Mouse (Mus musculus) neural tube, embryonic 15.5 days (tissue): ENCODE data around the gene Olfr90. TPM values are rescaled to one million over a fixed set of nuclear protein-coding genes. Genes with fewer than 3 reads are reported as not detected.

Experiments used
- ATAC-seq: fragments of 200-750 bp; cut with Nextera tagmentation; 2 replicates; pipeline ENCODE4 v1.8.0; 2017; ENCODE audit warnings: mild to moderate bottlenecking, moderate TSS enrichment, moderate library complexity; ENCODE audit not compliant: low FRiP score
- H3K27ac ChIP-seq: fragments of 300-500 bp; sonication (generic); replicated peaks from 2 replicates; pipeline ENCODE4 v1.5.1; 2015; ENCODE audit warnings: mild to moderate bottlenecking, inconsistent platforms
- H3K27me3 ChIP-seq: fragments of 300-500 bp; sonication (generic); replicated peaks from 2 replicates; pipeline ENCODE4 v1.6.1; 2015; ENCODE audit warnings: inconsistent platforms
- H3K36me3 ChIP-seq: fragments of 300-500 bp; sonication (generic); 2 replicates; pipeline ENCODE4 v1.6.1; 2015; ENCODE audit warnings: inconsistent platforms
- H3K4me1 ChIP-seq: fragments of 300-500 bp; sonication (generic); 2 replicates; pipeline ENCODE4 v1.6.1; 2015; ENCODE audit warnings: inconsistent platforms
- H3K4me2 ChIP-seq: fragments of 300-500 bp; sonication (generic); 2 replicates; pipeline ENCODE4 v1.6.1; 2015; ENCODE audit warnings: inconsistent platforms, mild to moderate bottlenecking, moderate library complexity
- H3K4me3 ChIP-seq: fragments of 300-500 bp; sonication (generic); replicated peaks from 2 replicates; pipeline ENCODE4 v1.5.1; 2015; ENCODE audit warnings: mild to moderate bottlenecking, inconsistent platforms
- H3K9ac ChIP-seq: fragments of 300-500 bp; sonication (generic); replicated peaks from 2 replicates; pipeline ENCODE4 v1.6.1; 2015; ENCODE audit warnings: mild to moderate bottlenecking, inconsistent platforms
- H3K9me3 ChIP-seq: fragments of 300-500 bp; sonication (generic); replicated peaks from 2 replicates; pipeline ENCODE4 v1.6.1; 2016; ENCODE audit warnings: inconsistent platforms
- WGBS: fragments of 180-500 bp; shearing (Covaris S2); methylation state at CpG from one replicate; pipeline ENCODE4 v1.1.7; 2015; ENCODE audit warnings: mixed read lengths; 5-methylcytosine and 5-hydroxymethylcytosine counted together
- polyA plus RNA-seq: library from polyadenylated mRNA; unstranded; fragments of >200 nt; fragmentation: Nextera tagmentation; extraction: Ambion mirVana; gene quantifications from 2 replicates; pipeline ENCODE4 v1.2.1, GENCODE M21; 2015

Olfr90 gene
- polyA plus RNA-seq, 1 experiment from 2014 or later: not detected

GRCm38 (mm10) chr17:37056957-37057356, 31.3 kb downstream of the Olfr90 start:
- Histone ChIP-seq H3K4me1 (peaks cover 17% of the 10 kb centered on the region), H3K27me3 (no peaks in the 10 kb centered on the region), H3K4me2 (no peak overlapping the region), H3K4me3 (no peak overlapping the region), H3K9me3 (no peaks in the 10 kb centered on the region), H3K27ac (no peak overlapping the region), H3K9ac (no peak overlapping the region), H3K36me3 (peaks cover 69% of the 10 kb centered on the region)
- no peak for ATAC-seq
- WGBS: 68% methylated on average over 6 of the region's 6 CpGs

GRCm38 (mm10) chr17:37051745-37052144, 36.6 kb downstream of the Olfr90 start:
- Histone ChIP-seq H3K9me3 (no peaks in the 10 kb centered on the region), H3K9ac (peak overlapping the region; percentile 95; the same call in 1 of the 2 replicates), H3K27ac (no peak overlapping the region), H3K36me3 (peaks cover 31% of the 10 kb centered on the region), H3K27me3 (no peaks in the 10 kb centered on the region), H3K4me1 (peaks cover 61% of the 10 kb centered on the region), H3K4me2 (peak overlapping the region; percentile 84), H3K4me3 (peak overlapping the region; percentile 75)
- no peak for ATAC-seq
- 51% methylated on average over 4 of the region's 4 CpGs for WGBS

GRCm38 (mm10) chr17:37050876-37051275, 37.4 kb downstream of the Olfr90 start:
- Histone ChIP-seq H3K27me3 (no peaks in the 10 kb centered on the region), H3K4me3 (peak overlapping the region; percentile 75), H3K9ac (peak overlapping the region; percentile 95), H3K27ac (peak overlapping the region; percentile 86), H3K9me3 (no peaks in the 10 kb centered on the region), H3K4me2 (peak overlapping the region; percentile 84), H3K4me1 (peaks cover 61% of the 10 kb centered on the region), H3K36me3 (peaks cover 22% of the 10 kb centered on the region)
- WGBS: 2% methylated on average over 27 of the region's 27 CpGs
- peak; percentile 25 for ATAC-seq

GRCm38 (mm10) chr17:37050399-37050798, 37.9 kb downstream of the Olfr90 start:
- Histone ChIP-seq H3K9me3 (no peaks in the 10 kb centered on the region), H3K36me3 (peaks cover 17% of the 10 kb centered on the region), H3K27me3 (no peaks in the 10 kb centered on the region), H3K4me1 (peaks cover 61% of the 10 kb centered on the region), H3K4me2 (peak overlapping the region; percentile 84), H3K9ac (peak overlapping the region; percentile 95), H3K4me3 (peak overlapping the region; percentile 75), H3K27ac (peak overlapping the region; percentile 86)
- peak; percentile 74 for ATAC-seq
- WGBS: under 1% methylated on average over 22 of the region's 22 CpGs

- H3K27ac ChIP-seq: peak overlapping the region; percentile 86
- no peaks in the 10 kb centered on the region for H3K27me3 ChIP-seq
- peak overlapping the region; percentile 95 for H3K9ac ChIP-seq
- H3K4me1 ChIP-seq: peaks cover 65% of the 10 kb centered on the region
- 2% methylated on average over 39 of the region's 39 CpGs for WGBS
- ATAC-seq: peak; percentile 20
- peaks cover 11% of the 10 kb centered on the region for H3K36me3 ChIP-seq
- peak overlapping the region; percentile 84 for H3K4me2 ChIP-seq
- H3K4me3 ChIP-seq: peak overlapping the region; percentile 75
- H3K9me3 ChIP-seq: no peaks in the 10 kb centered on the region
These were observed 38.6 kb downstream of the Olfr90 start for GRCm38 (mm10) chr17:37049570-37050310.

- H3K27me3 ChIP-seq: no peaks in the 10 kb centered on the region
- ATAC-seq: no peak
- 70% methylated on average over 7 of the region's 7 CpGs for WGBS
These were observed 39.9 kb downstream of the Olfr90 start for GRCm38 (mm10) chr17:37048383-37048782.

GRCm38 (mm10) chr17:37047981-37048380, 40.3 kb downstream of the Olfr90 start:
- 21% methylated on average over 3 of the region's 3 CpGs for WGBS
- ATAC-seq: no peak
- peak overlapping the region; percentile 97; the same call in 1 of the 2 replicates for H3K27ac ChIP-seq
- no peaks in the 10 kb centered on the region for H3K9me3 ChIP-seq
- peak overlapping the region; percentile 98 for H3K9ac ChIP-seq
- no peaks in the 10 kb centered on the region for H3K36me3 ChIP-seq
- H3K4me3 ChIP-seq: peak overlapping the region; percentile 90
- peak overlapping the region; percentile 84 for H3K4me2 ChIP-seq
- H3K27me3 ChIP-seq: no peaks in the 10 kb centered on the region
- H3K4me1 ChIP-seq: peaks cover 61% of the 10 kb centered on the region

More at GRCm38 (mm10) chr17:37048383-37048782, 39.9 kb downstream of the Olfr90 start:
- Histone ChIP-seq H3K4me1 (peaks cover 65% of the 10 kb centered on the region), H3K4me3 (peak overlapping the region; percentile 90), H3K9me3 (no peaks in the 10 kb centered on the region), H3K4me2 (peak overlapping the region; percentile 84), H3K9ac (peak overlapping the region; percentile 48), H3K27ac (0 out of 2 replicates have a peak overlapping the region, but pooled peaks have one; percentile 97), H3K36me3 (no peaks in the 10 kb centered on the region)

- Histone ChIP-seq H3K9me3 (no peaks in the 10 kb centered on the region), H3K4me3 (peak overlapping the region; percentile 90), H3K4me1 (peaks cover 56% of the 10 kb centered on the region), H3K27ac (peak overlapping the region; percentile 97), H3K27me3 (no peaks in the 10 kb centered on the region), H3K9ac (peak overlapping the region; percentile 98), H3K36me3 (no peaks in the 10 kb centered on the region), H3K4me2 (peak overlapping the region; percentile 84)
- 14% methylated on average over 19 of the region's 19 CpGs for WGBS
- no peak for ATAC-seq
These were observed 40.8 kb downstream of the Olfr90 start for GRCm38 (mm10) chr17:37047332-37047976.

- Histone ChIP-seq H3K9ac (peak overlapping the region; percentile 98), H3K4me1 (peaks cover 47% of the 10 kb centered on the region), H3K4me2 (peak overlapping the region; percentile 84), H3K27me3 (no peaks in the 10 kb centered on the region), H3K4me3 (peak overlapping the region; percentile 90), H3K36me3 (no peaks in the 10 kb centered on the region), H3K27ac (peak overlapping the region; percentile 97), H3K9me3 (no peaks in the 10 kb centered on the region)
- ATAC-seq: peak; percentile 67
- 1% methylated on average over 29 of the region's 58 CpGs for WGBS
These were observed 41.8 kb downstream of the Olfr90 start for GRCm38 (mm10) chr17:37046312-37047112.

GRCm38 (mm10) chr17:37045611-37046311, 42.5 kb downstream of the Olfr90 start, which contains the start of gene Gabbr1:
Gabbr1 (plus strand) TSS chr17:37045966.
- Histone ChIP-seq H3K27ac (peak within 1 kb of the TSS; percentile 97), H3K27me3 (no peaks in the 10 kb centered on the region), H3K4me3 (peak within 1 kb of the TSS; percentile 90), H3K36me3 (no peaks in the 10 kb centered on the region), H3K9me3 (no peaks in the 10 kb centered on the region), H3K9ac (peak within 1 kb of the TSS; percentile 98), H3K4me1 (peaks cover 39% of the 10 kb centered on the region), H3K4me2 (peak within 1 kb of the TSS; percentile 84)
- ATAC-seq: peak; percentile 85
- WGBS: under 1% methylated on average over 37 of the region's 55 CpGs
